ENCODE assay signal across 9 mouse cellular contexts in the genomic region with DNA sequence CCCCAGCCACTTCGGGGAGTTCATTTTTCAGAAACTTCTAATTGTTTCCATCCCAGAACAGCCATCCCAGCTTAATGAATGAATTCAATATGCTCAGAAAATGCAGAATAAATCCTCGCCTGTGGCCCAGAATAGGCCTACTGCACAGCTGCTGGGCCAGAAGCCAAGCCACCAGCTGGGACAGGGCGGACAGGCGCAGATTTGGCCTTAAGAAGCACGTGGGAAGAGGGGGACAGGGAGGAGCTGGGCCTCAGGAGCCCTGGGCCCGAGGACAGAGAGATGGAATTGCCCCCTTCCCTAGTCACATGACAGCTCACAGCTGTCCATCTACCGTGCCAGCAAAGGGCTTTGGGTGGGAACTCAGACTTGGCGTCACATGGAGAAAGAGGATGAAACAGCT. TPM values are rescaled to one million over a fixed set of nuclear protein-coding genes. Genes with fewer than 3 reads are reported as not detected.
DNase-seq lines count a peak whose midpoint lies in the region; ATAC-seq and TF ChIP-seq lines count a peak whose summit lies in the region.
"Had no signal": no experiment of that assay in that cellular context is flagged by ENCODE, and none has a peak within 500 bp of the region (broad histone marks: within the 10 kb centered on the region; RNA-seq: fewer than 3 reads in every experiment).

No protein-coding gene starts in this region.

- TF ChIP-seq CTCF in intestine, postnatal 0 days (IDR thresholded peaks at IDR 0.05; ENCODE audit: low read depth), result no peak

- H3K4me3 ChIP-seq in intestine, embryonic 14.5 days (ENCODE audit: low read depth, low read length), result no peak overlapping the region
- H3K4me3 ChIP-seq in intestine, postnatal 0 days (ENCODE audit: low read depth, low read length), result no peak overlapping the region
- H3K4me3 ChIP-seq in hindbrain, embryonic 16.5 days (ENCODE audit: low read length), result no peak overlapping the region
- no peak overlapping the region for H3K4me3 ChIP-seq in limb, embryonic 11.5 days (ENCODE audit: low read depth, low read length)
- no peak overlapping the region for H3K4me3 ChIP-seq in neural tube, embryonic 14.5 days (ENCODE audit: low read depth, low read length)
- H3K4me3 ChIP-seq: myocyte had no signal

- no peak overlapping the region for H3K9ac ChIP-seq in intestine, embryonic 14.5 days (ENCODE audit: low read length)
- no peak overlapping the region for H3K9ac ChIP-seq in intestine, postnatal 0 days (ENCODE audit: low read depth, low read length)
- H3K9ac ChIP-seq in hindbrain, embryonic 16.5 days (ENCODE audit: low read depth, low read length), result 0 out of 2 replicates have a peak overlapping the region, but pooled peaks have one; percentile 16
- H3K9ac ChIP-seq in limb, embryonic 11.5 days (ENCODE audit: low read length), result no peak overlapping the region
- H3K9ac ChIP-seq in neural tube, embryonic 14.5 days (replicated peaks; ENCODE audit: low read depth, low read length), result no peak overlapping the region

- H3K27me3 ChIP-seq in intestine, embryonic 14.5 days (replicated peaks; ENCODE audit: control insufficient read depth, insufficient read depth, low read length), result peaks cover 8% of the 10 kb centered on the region; the same call in 1 of the 2 replicates
- H3K27me3 ChIP-seq in intestine, postnatal 0 days (replicated peaks; ENCODE audit: control insufficient read depth, insufficient read depth, low read length), result no peaks in the 10 kb centered on the region
- no peaks in the 10 kb centered on the region for H3K27me3 ChIP-seq in hindbrain, embryonic 16.5 days (replicated peaks; ENCODE audit: control insufficient read depth, insufficient read depth, low read length)
- no peaks in the 10 kb centered on the region for H3K27me3 ChIP-seq in limb, embryonic 11.5 days (ENCODE audit: control insufficient read depth, insufficient read depth, low read length)
- no peaks in the 10 kb centered on the region for H3K27me3 ChIP-seq in neural tube, embryonic 14.5 days (ENCODE audit: control insufficient read depth, insufficient read depth, low read length)

- peak; percentile 78 for DNase-seq in intestine, embryonic 14.5 days (ENCODE audit: low spot score)
- peak; percentile 67 to 74 for DNase-seq in frontal cortex, postnatal 36 days (ENCODE audit: low spot score in 2 of 2)
- peak; percentile 54 for DNase-seq in limb, embryonic 11.5 days (ENCODE audit: low spot score)
- DNase-seq in spleen, postnatal 4 days (ENCODE audit: low spot score in 2 of 2), result no peak

- H3K36me3 ChIP-seq in intestine, embryonic 14.5 days (ENCODE audit: control insufficient read depth, insufficient read depth, low read length), result no peaks in the 10 kb centered on the region
- H3K36me3 ChIP-seq in intestine, postnatal 0 days (ENCODE audit: control insufficient read depth, insufficient read depth), result no peaks in the 10 kb centered on the region
- no peaks in the 10 kb centered on the region for H3K36me3 ChIP-seq in hindbrain, embryonic 16.5 days (ENCODE audit: control insufficient read depth, insufficient read depth, low read length)
- H3K36me3 ChIP-seq in limb, embryonic 11.5 days (ENCODE audit: control insufficient read depth, insufficient read depth, low read length), result no peaks in the 10 kb centered on the region
- no peaks in the 10 kb centered on the region for H3K36me3 ChIP-seq in neural tube, embryonic 14.5 days (ENCODE audit: control insufficient read depth, insufficient read depth, low read length)

- H3K9me3 ChIP-seq in intestine, embryonic 14.5 days (ENCODE audit: control insufficient read depth, low read length), result no peaks in the 10 kb centered on the region
- no peaks in the 10 kb centered on the region for H3K9me3 ChIP-seq in intestine, postnatal 0 days (ENCODE audit: control insufficient read depth)
- no peaks in the 10 kb centered on the region for H3K9me3 ChIP-seq in hindbrain, embryonic 16.5 days (ENCODE audit: control insufficient read depth, low read length)
- no peaks in the 10 kb centered on the region for H3K9me3 ChIP-seq in limb, embryonic 11.5 days (ENCODE audit: control insufficient read depth, low read length)
- H3K9me3 ChIP-seq in neural tube, embryonic 14.5 days (ENCODE audit: control insufficient read depth, low read length), result no peaks in the 10 kb centered on the region

- no peak overlapping the region for H3K4me2 ChIP-seq in intestine, embryonic 14.5 days (ENCODE audit: low read length)
- no peak overlapping the region for H3K4me2 ChIP-seq in intestine, postnatal 0 days (replicated peaks; ENCODE audit: low read depth)
- H3K4me2 ChIP-seq in hindbrain, embryonic 16.5 days (ENCODE audit: low read length), result no peak overlapping the region
- H3K4me2 ChIP-seq in limb, embryonic 11.5 days (ENCODE audit: low read depth, severe bottlenecking), result no peak overlapping the region
- no peak overlapping the region for H3K4me2 ChIP-seq in neural tube, embryonic 14.5 days (ENCODE audit: low read depth, low read length)

- peak; percentile 69 for ATAC-seq in intestine, embryonic 14.5 days (replicated peaks; ENCODE audit: low FRiP score, low TSS enrichment, low read depth)
- no peak for ATAC-seq in intestine, postnatal 0 days
- ATAC-seq in hindbrain, embryonic 16.5 days, result peak; percentile 65
- ATAC-seq in limb, embryonic 11.5 days (ENCODE audit: insufficient number of reproducible peaks, low FRiP score, low TSS enrichment, low read depth), result no peak
- peak; percentile 58 for ATAC-seq in neural tube, embryonic 14.5 days (ENCODE audit: low read depth)
- ATAC-seq in erythroid progenitor cell, adult 5-6 weeks (replicated peaks; ENCODE audit: low FRiP score, poor library complexity, severe bottlenecking), result no peak

- WGBS in intestine, embryonic 14.5 days, result 32% methylated on average over 8 of the region's 8 CpGs
- WGBS in intestine, postnatal 0 days, result 50% methylated on average over 8 of the region's 8 CpGs
- 11% methylated on average over 8 of the region's 8 CpGs for WGBS in hindbrain, embryonic 16.5 days
- WGBS in limb, embryonic 11.5 days, result 27% methylated on average over 8 of the region's 8 CpGs
- WGBS in neural tube, embryonic 14.5 days, result 11% methylated on average over 8 of the region's 8 CpGs

- peaks cover 28% of the 10 kb centered on the region for H3K4me1 ChIP-seq in intestine, embryonic 14.5 days (replicated peaks; ENCODE audit: control insufficient read depth, insufficient read depth, low read length)
- H3K4me1 ChIP-seq in intestine, postnatal 0 days (replicated peaks; ENCODE audit: control insufficient read depth, insufficient read depth, low read length), result no peaks in the 10 kb centered on the region
- peaks cover 37% of the 10 kb centered on the region for H3K4me1 ChIP-seq in hindbrain, embryonic 16.5 days (ENCODE audit: control insufficient read depth, insufficient read depth, low read depth, low read length)
- H3K4me1 ChIP-seq in limb, embryonic 11.5 days (ENCODE audit: control insufficient read depth, insufficient read depth, low read length), result peaks cover 16% of the 10 kb centered on the region
- peaks cover 20% of the 10 kb centered on the region for H3K4me1 ChIP-seq in neural tube, embryonic 14.5 days (ENCODE audit: control insufficient read depth, insufficient read depth, low read length)

- H3K27ac ChIP-seq in intestine, embryonic 14.5 days (ENCODE audit: low read depth), result peak overlapping the region; percentile 59
- no peak overlapping the region for H3K27ac ChIP-seq in intestine, postnatal 0 days (ENCODE audit: low read depth, low read length)
- H3K27ac ChIP-seq in hindbrain, embryonic 16.5 days (ENCODE audit: low read depth, low read length), result peak overlapping the region; percentile 72
- no peak overlapping the region; the same call in 1 of the 2 replicates for H3K27ac ChIP-seq in limb, embryonic 11.5 days (replicated peaks; ENCODE audit: low read depth, low read length)
- H3K27ac ChIP-seq in neural tube, embryonic 14.5 days (ENCODE audit: low read depth, low read length), result peak overlapping the region; percentile 79

RNA-seq across cellular contexts. Expression of a gene that starts 43.0 kb away (rescaled TPM):
- 0.74 and 0.95 TPM in 2 replicates for polyA plus RNA-seq in intestine, embryonic 14.5 days (2014; fragmentation: Nextera tagmentation; extraction: Ambion mirVana)
- 0.08 and 0.09 TPM in 2 replicates for polyA plus RNA-seq in intestine, postnatal 0 days (2015; fragmentation: Nextera tagmentation; extraction: Ambion mirVana)
- 1.2 TPM in 2 replicates for polyA plus RNA-seq in hindbrain, embryonic 16.5 days (2015; fragmentation: Nextera tagmentation; extraction: Ambion mirVana)
- 0.48 and 0.79 TPM in 2 replicates for polyA plus RNA-seq in limb, embryonic 11.5 days (2014; fragmentation: Nextera tagmentation; extraction: Ambion mirVana)
- polyA plus RNA-seq in neural tube, embryonic 14.5 days (2014; fragmentation: Nextera tagmentation; extraction: Ambion mirVana), result 1.3 and 1.5 TPM in 2 replicates
- 1.3 TPM in 1 of 2 replicates, not detected in the other for total RNA-seq in erythroid progenitor cell, adult 5-6 weeks (2015; ENCODE audit: low replicate concordance)
- 0.08 and 0.26 TPM in 2 replicates for total RNA-seq in erythroid progenitor cell, adult 5-6 weeks (2017; ENCODE audit: low replicate concordance)

Comparison
In these comparisons a context has a peak if more than half of its experiments do, and no peak if none do; other contexts are left out.
1. ATAC-seq: peak in intestine, embryonic 14.5 days (single experiment), hindbrain, embryonic 16.5 days (single experiment) and neural tube, embryonic 14.5 days (single experiment); none in intestine, postnatal 0 days (single experiment), limb, embryonic 11.5 days (single experiment) and erythroid progenitor cell, adult 5-6 weeks (single experiment).
2. H3K27ac ChIP-seq: peak in intestine, embryonic 14.5 days (single experiment), hindbrain, embryonic 16.5 days (single experiment) and neural tube, embryonic 14.5 days (single experiment); none in intestine, postnatal 0 days (single experiment) and limb, embryonic 11.5 days (single experiment).
3. DNase-seq: peak in intestine, embryonic 14.5 days (single experiment), frontal cortex, postnatal 36 days (2 of 2) and limb, embryonic 11.5 days (single experiment); none in spleen, postnatal 4 days (0 of 2).